ENCODE assay signal across 10 mouse cellular contexts in genomic region chr19:16260435-16260832, GRCm38 (mm10).
DNase-seq lines count a peak whose midpoint lies in the region; ATAC-seq and TF ChIP-seq lines count a peak whose summit lies in the region.
"Had no signal": no experiment of that assay in that cellular context is flagged by ENCODE, and none has a peak within 500 bp of the region (broad histone marks: within the 10 kb centered on the region; RNA-seq: fewer than 3 reads in every experiment).

No protein-coding gene starts in this region.

- H3K27me3 ChIP-seq in lung, postnatal 0 days (replicated peaks; ENCODE audit: insufficient read depth, low read length) = no peaks in the 10 kb centered on the region
- H3K27me3 ChIP-seq: limb, embryonic 13.5 days had no signal

- no peak overlapping the region for H3K27ac ChIP-seq in lung, postnatal 0 days (ENCODE audit: low read length)
- H3K27ac ChIP-seq: limb, embryonic 13.5 days had no signal

- H3K9me3 ChIP-seq in lung, postnatal 0 days (ENCODE audit: low read length) = no peaks in the 10 kb centered on the region
- H3K9me3 ChIP-seq: limb, embryonic 13.5 days had no signal

- H3K4me3 ChIP-seq in lung, postnatal 0 days (ENCODE audit: low read depth, low read length) = no peak overlapping the region
- H3K4me3 ChIP-seq: limb, embryonic 13.5 days had no signal

- TF ChIP-seq EP300 in lung, postnatal 0 days (IDR thresholded peaks at IDR 0.05) = no peak

- ATAC-seq in lung, postnatal 0 days = no peak

- H3K9ac ChIP-seq in lung, postnatal 0 days (replicated peaks; ENCODE audit: low read depth) = no peak overlapping the region
- H3K9ac ChIP-seq: limb, embryonic 13.5 days had no signal

- no peaks in the 10 kb centered on the region for H3K36me3 ChIP-seq in lung, postnatal 0 days (ENCODE audit: insufficient read depth, low read length)
- H3K36me3 ChIP-seq: limb, embryonic 13.5 days had no signal

- DNase-seq in cerebellum, postnatal 14 days = peak; percentile 43 to 44
- no peak for DNase-seq in cerebellum, adult 11 months
- DNase-seq in lung, postnatal 0 days (ENCODE audit: low spot score) = peak; percentile 39
- DNase-seq in lung, postnatal 25 days (ENCODE audit: low spot score) = no peak
- DNase-seq in brain, embryonic 14.5 days (ENCODE audit: low read depth) = peak; percentile 51
- DNase-seq in naive thymus-derived CD4-positive, alpha-beta T cell, adult 2 months (ENCODE audit: low read depth) = peak; percentile 15
- DNase-seq in right cerebral cortex, adult 2 months (ENCODE audit: low spot score in 2 of 2) = no peak
- DNase-seq in kidney, adult 8-10 months = no peak
- DNase-seq: kidney, adult 9 months had no signal

- no peak for TF ChIP-seq POLR2A in brain, embryonic 14.5 days (IDR thresholded peaks at IDR 0.05; ENCODE audit: borderline replicate concordance, extremely low read depth, insufficient read depth, insufficient read length, poor library complexity, severe bottlenecking)

- WGBS in lung, postnatal 0 days = 63% methylated on average over 2 of the region's 2 CpGs

- TF ChIP-seq CTCF in lung, postnatal 0 days (IDR thresholded peaks at IDR 0.05) = peak; percentile 64
- TF ChIP-seq CTCF in brain, embryonic 14.5 days (IDR thresholded peaks at IDR 0.05; ENCODE audit: borderline replicate concordance, extremely low read depth, insufficient read depth, insufficient read length) = peak; percentile 43; the same call in 1 of the 2 replicates

- H3K4me2 ChIP-seq in lung, postnatal 0 days (replicated peaks; ENCODE audit: low read depth, low read length) = no peak overlapping the region
- H3K4me2 ChIP-seq: limb, embryonic 13.5 days had no signal

- peaks cover 8% of the 10 kb centered on the region; the same call in 1 of the 2 replicates for H3K4me1 ChIP-seq in lung, postnatal 0 days (ENCODE audit: insufficient read depth, low read depth, low read length)

Comparison
In these comparisons a context has a peak if more than half of its experiments do, and no peak if none do; other contexts are left out.
1. DNase-seq: peak in cerebellum, postnatal 14 days (2 of 2), lung, postnatal 0 days (single experiment), brain, embryonic 14.5 days (single experiment) and naive thymus-derived CD4-positive, alpha-beta T cell, adult 2 months (single experiment); none in cerebellum, adult 11 months (single experiment), lung, postnatal 25 days (single experiment), right cerebral cortex, adult 2 months (0 of 2) and kidney, adult 8-10 months (0 of 2).